Mouse (Mus musculus): ENCODE results near the gene Layn. TPM values are rescaled to one million over a fixed set of nuclear protein-coding genes. Genes with fewer than 3 reads are reported as not detected.

Gene Layn
- polyA plus RNA-seq, 1 experiment from 2014 or later = 0.92 TPM

MicroRNAs encoded within 50 kb of the gene (microRNA counts, 519-probe panel; counts per million panel counts)
- microRNA mmu-miR-34b-3p = 2,442 counts per million, percentile 46 among the panel's probes with 10 or more counts
- microRNA mmu-miR-34b-5p = 2,442 counts per million, percentile 47 among the panel's probes with 10 or more counts
- 3,671 counts per million, percentile 83 among the panel's probes with 10 or more counts for microRNA mmu-miR-34c

Small RNAs within 50 kb of the gene (microRNA-seq; reads per million reads assigned to microRNA genes)
- 17.1 reads per million, percentile 35 among the genes with 10 or more reads in this experiment for gene Mir34b
- 567 reads per million, percentile 74 among the genes with 10 or more reads in this experiment for gene Mir34c

Other genes with a start within 250 kb of the Layn start
- 41.6 and 42.5 TPM in 2 replicates for gene Ppp2r1b, start 231.8 kb downstream of the Layn start, polyA plus RNA-seq (2015; fragmentation: Nextera tagmentation; extraction: Ambion mirVana)
- 17.1 and 19.8 TPM in 2 replicates for gene Sik2, start 68.0 kb downstream of the Layn start, polyA plus RNA-seq (2015; fragmentation: Nextera tagmentation; extraction: Ambion mirVana)
- gene Btg4, start 16.2 kb downstream of the Layn start, polyA plus RNA-seq (2015; fragmentation: Nextera tagmentation; extraction: Ambion mirVana) = not detected in 2 replicates
- gene 4833427G06Rik, start 25.0 kb upstream of the Layn start, polyA plus RNA-seq (2015; fragmentation: Nextera tagmentation; extraction: Ambion mirVana) = 0.70 and 1.2 TPM in 2 replicates
- gene Gm32742, start 88.4 kb upstream of the Layn start, polyA plus RNA-seq (2015; fragmentation: Nextera tagmentation; extraction: Ambion mirVana) = 0.03 TPM in 1 of 2 replicates, not detected in the other
- gene Pou2af1, start 136.6 kb upstream of the Layn start, polyA plus RNA-seq (2015; fragmentation: Nextera tagmentation; extraction: Ambion mirVana) = 0.10 and 0.14 TPM in 2 replicates
- 0.57 and 1.1 TPM in 2 replicates for gene Colca2, start 201.5 kb upstream of the Layn start, polyA plus RNA-seq (2015; fragmentation: Nextera tagmentation; extraction: Ambion mirVana)